Mouse (Mus musculus): ENCODE data around the gene Stx4a.

- no peak for TF ChIP-seq CTCF (IDR thresholded peaks at IDR 0.05)
- no peak for TF ChIP-seq POLR2A (IDR thresholded peaks at IDR 0.05; ENCODE audit: insufficient read depth, low read depth, low read length)
- TF ChIP-seq EP300 (IDR thresholded peaks at IDR 0.05; ENCODE audit: insufficient read depth, low read depth, low read length) = no peak
Observed at GRCm38 (mm10) chr7:127887781-127888180, 63.7 kb downstream of the Stx4a start.
